Mouse (Mus musculus): ENCODE data around the gene Atp13a1.

Atp13a1 gene

GRCm38 (mm10) chr8:69850926-69851506 lies 60.1 kb downstream of the Atp13a1 start:
- DNase-seq = no peak

GRCm38 (mm10) chr8:69853869-69854268 lies 62.9 kb downstream of the Atp13a1 start:
- no peak for DNase-seq
